Mouse (Mus musculus): ENCODE measurements around the gene Sgip1. TPM values are rescaled to one million over a fixed set of nuclear protein-coding genes. Genes with fewer than 3 reads are reported as not detected.

Gene Sgip1
- polyA plus RNA-seq, 1 experiment from 2014 or later: 3.2 TPM

DNA sequence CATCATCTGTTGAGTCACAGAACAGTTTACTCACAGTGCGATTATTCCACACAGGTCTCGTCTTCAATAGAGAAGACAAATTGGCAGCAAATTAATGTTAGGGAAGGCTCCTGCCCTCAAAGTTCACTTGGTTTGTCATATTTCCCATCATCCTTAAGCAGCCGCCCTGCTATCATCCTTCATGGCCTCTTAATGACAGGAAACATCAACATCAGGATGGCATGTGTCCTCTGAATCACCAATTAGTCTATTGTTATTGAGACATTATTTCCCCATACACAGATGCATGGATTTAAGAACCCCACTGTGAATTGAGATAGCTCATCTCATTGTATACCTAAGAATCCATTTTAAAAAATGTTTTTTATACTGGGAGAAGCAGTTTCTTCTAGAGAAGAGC is 10.1 kb upstream of the Sgip1 start:
- WGBS (ENCODE audit: insufficient replicate concordance): 86% methylated on average over 3 of the region's 3 CpGs

DNA sequence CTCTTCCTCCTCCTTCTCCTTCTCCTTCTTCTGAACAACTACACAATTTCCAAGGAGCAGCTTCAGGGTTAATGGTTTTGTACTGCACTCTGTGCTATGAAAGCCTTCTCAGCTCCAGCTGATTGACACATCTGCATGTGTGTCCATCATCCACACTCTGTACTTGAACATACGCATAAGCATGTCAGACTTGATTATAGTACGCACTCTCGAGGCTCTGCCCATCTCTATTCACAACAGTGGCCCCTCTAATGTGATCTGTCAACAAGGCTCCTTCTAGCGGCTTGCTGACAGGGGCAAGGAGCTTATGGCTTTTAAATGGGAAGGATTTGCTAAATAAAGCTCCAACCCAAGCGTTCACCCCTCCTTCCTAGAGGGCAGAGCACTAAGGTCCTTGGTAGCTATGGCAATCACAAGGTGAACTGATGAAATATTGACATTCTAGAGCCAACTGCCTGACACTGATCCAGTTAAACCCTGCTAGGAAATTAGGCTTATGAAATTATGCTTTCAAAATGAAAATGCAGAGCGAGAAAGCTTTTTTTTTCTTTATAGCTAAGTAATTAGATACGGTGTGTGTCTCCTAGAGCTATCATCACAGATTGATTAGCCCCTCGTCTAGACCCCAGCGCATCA is 7.0 kb upstream of the Sgip1 start:
- Histone ChIP-seq H3K4me3 (ENCODE audit: low read depth, low read length) (no peak overlapping the region), H3K4me1 (ENCODE audit: control insufficient read depth, insufficient read depth, low read length) (no peaks in the 10 kb centered on the region; the same call in 1 of the 2 replicates), H3K4me2 (no peak overlapping the region), H3K9me3 (replicated peaks; ENCODE audit: control insufficient read depth, low read length) (no peaks in the 10 kb centered on the region), H3K9ac (ENCODE audit: low read depth, low read length) (no peak overlapping the region), H3K27ac (ENCODE audit: low read depth, low read length) (no peak overlapping the region), H3K36me3 (ENCODE audit: control insufficient read depth, insufficient read depth, low read length) (no peaks in the 10 kb centered on the region), H3K27me3 (ENCODE audit: control insufficient read depth, insufficient read depth, low read length) (no peaks in the 10 kb centered on the region)
- WGBS (ENCODE audit: insufficient replicate concordance): 54% methylated on average over 9 of the region's 9 CpGs
- no peak for ATAC-seq (replicated peaks; ENCODE audit: insufficient number of reproducible peaks, low FRiP score, low TSS enrichment)

More for the DNA sequence above, 10.1 kb upstream of the Sgip1 start:
- Histone ChIP-seq H3K27me3 (ENCODE audit: control insufficient read depth, insufficient read depth, low read length) (no peaks in the 10 kb centered on the region), H3K4me2 (no peak overlapping the region), H3K4me3 (ENCODE audit: low read depth, low read length) (no peak overlapping the region), H3K9me3 (replicated peaks; ENCODE audit: control insufficient read depth, low read length) (no peaks in the 10 kb centered on the region), H3K27ac (ENCODE audit: low read depth, low read length) (no peak overlapping the region), H3K36me3 (ENCODE audit: control insufficient read depth, insufficient read depth, low read length) (no peaks in the 10 kb centered on the region), H3K4me1 (ENCODE audit: control insufficient read depth, insufficient read depth, low read length) (no peaks in the 10 kb centered on the region; the same call in 1 of the 2 replicates), H3K9ac (ENCODE audit: low read depth, low read length) (no peak overlapping the region)
- no peak for ATAC-seq (replicated peaks; ENCODE audit: insufficient number of reproducible peaks, low FRiP score, low TSS enrichment)

DNA sequence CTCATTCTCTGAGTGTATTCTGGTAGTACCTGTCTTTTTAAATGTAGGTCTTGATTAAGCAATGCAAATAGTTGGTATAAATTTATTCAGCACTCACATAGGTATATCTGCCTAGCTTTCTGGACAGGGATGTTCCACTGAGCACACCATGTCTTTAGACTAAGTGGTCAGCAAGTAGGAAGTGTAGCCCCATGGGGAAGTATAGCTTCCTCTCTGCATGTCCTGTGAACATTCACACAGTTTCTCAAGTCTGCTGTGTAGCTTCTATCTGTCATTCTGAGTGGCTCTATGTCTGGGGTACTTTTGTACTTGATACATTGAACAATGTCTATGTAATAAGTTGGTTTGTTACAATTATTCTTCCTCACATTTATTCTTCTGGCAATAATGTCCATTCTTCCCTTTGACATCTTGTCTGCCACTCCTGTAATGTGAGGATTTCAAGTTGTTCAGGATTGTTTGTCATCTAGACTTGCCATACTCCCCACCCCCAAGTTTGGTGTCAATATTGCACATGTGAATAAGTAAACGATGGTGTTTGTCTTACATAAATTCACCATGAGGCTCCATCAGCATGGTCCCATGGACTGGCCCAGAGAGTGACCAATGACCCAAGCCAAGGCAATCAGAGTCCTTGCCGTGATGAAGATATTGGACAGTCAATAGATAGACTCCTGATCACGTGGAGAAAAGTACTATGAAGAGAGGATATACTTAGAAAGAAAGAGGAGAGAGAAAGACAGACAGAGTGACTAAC is 12.4 kb downstream of the Sgip1 start:
- H3K4me3 ChIP-seq (ENCODE audit: low read depth, low read length): no peak overlapping the region
- H3K4me1 ChIP-seq (ENCODE audit: control insufficient read depth, insufficient read depth, low read length): no peaks in the 10 kb centered on the region
- no peaks in the 10 kb centered on the region for H3K9me3 ChIP-seq (replicated peaks; ENCODE audit: control insufficient read depth, low read length)
- no peak overlapping the region for H3K4me2 ChIP-seq
- H3K9ac ChIP-seq (ENCODE audit: low read depth, low read length): no peak overlapping the region
- 70% methylated on average over 3 of the region's 3 CpGs for WGBS (ENCODE audit: insufficient replicate concordance)
- no peak for ATAC-seq (replicated peaks; ENCODE audit: insufficient number of reproducible peaks, low FRiP score, low TSS enrichment)
- H3K27me3 ChIP-seq (ENCODE audit: control insufficient read depth, insufficient read depth, low read length): no peaks in the 10 kb centered on the region
- H3K36me3 ChIP-seq (ENCODE audit: control insufficient read depth, insufficient read depth, low read length): no peaks in the 10 kb centered on the region
- H3K27ac ChIP-seq (ENCODE audit: low read depth, low read length): no peak overlapping the region

DNA sequence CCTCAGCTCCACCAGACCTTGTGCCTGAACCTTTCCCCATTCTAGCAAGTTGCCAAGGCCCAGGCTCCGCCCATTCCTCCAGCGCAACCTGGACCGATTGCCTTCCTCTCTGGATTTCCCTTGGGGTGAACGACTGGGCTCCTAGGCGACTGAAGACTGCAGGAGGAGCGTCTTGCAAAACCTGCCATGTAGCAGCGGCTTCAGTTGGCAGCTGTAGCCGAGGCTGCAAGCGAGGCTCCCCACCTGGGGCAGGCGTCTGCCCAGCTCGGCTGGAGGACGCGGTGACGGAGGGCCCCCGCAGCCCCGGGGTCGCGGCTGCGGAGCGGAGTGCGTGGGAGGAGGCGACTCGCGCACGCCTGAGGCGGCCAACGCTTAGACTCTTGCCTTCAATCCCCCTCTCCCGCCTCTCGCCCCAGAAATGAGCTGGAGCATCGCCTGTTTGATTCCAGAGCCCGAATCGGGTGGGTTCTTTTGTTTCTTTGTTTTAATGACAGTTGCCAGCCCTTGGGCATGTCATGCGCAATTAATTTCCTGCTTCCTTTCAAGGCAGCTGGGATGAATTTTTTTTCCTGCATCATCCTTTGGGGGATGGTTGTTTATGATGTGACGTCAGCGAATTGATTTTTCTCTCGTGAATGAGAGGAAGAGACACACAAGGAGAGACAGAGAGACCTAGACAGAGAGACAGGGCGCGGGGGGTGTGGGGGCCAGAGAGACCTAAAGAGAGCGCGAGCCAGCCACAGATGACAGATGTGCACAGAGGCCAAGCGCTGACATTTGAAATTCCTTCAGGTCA is 18.2 kb downstream of the Sgip1 start:
- Histone ChIP-seq H3K9me3 (replicated peaks; ENCODE audit: control insufficient read depth, low read length) (no peaks in the 10 kb centered on the region), H3K4me3 (ENCODE audit: low read depth, low read length) (peak overlapping the region; percentile 59), H3K4me2 (peak overlapping the region; percentile 96), H3K4me1 (ENCODE audit: control insufficient read depth, insufficient read depth, low read length) (no peaks in the 10 kb centered on the region), H3K27me3 (ENCODE audit: control insufficient read depth, insufficient read depth, low read length) (peaks cover 3% of the 10 kb centered on the region; the same call in 1 of the 2 replicates), H3K36me3 (ENCODE audit: control insufficient read depth, insufficient read depth, low read length) (no peaks in the 10 kb centered on the region), H3K27ac (ENCODE audit: low read depth, low read length) (no peak overlapping the region), H3K9ac (ENCODE audit: low read depth, low read length) (peak overlapping the region; percentile 70)
- under 1% methylated on average over 41 of the region's 41 CpGs for WGBS (ENCODE audit: insufficient replicate concordance)
- ATAC-seq (replicated peaks; ENCODE audit: insufficient number of reproducible peaks, low FRiP score, low TSS enrichment): no peak; the same call in 1 of the 2 replicates

DNA sequence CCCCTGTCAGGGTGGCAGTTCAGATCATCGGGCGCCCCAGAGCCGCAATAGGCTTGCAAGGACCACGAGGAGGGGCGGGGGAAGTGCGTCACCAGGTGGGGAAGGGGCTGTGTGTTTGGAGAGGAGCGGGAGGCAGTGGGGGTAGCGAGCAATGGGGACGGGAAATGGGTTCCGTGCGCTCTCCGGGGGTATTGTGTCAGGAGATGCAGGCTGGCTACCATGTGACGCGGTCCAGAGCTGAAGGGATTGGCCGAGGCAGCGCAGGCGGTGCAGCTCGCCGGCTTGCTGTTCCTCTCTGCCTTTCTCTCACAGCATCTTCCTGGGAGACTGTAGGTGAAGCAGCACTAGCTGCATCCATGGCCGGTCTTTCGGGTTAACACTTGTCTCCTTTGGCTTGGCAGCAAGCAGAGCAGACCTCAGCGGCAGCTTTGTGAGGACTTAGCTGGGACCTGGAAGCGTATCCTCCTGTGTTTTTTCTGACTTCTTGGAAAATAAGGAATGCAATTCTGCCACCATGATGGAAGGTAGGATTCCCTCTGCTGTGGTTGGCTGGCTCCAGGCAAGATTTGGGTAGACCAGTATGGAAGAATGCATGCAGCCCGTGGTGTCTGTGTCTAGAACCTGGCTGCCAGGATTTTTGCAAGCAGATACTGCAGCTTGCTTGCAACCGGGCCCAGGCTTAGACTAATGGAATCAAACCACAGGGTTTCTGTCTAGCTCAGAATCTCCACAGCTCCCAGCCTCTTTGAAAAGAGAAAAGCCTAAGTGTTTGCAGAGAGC is 19.1 kb downstream of the Sgip1 start:
- Histone ChIP-seq H3K4me1 (ENCODE audit: control insufficient read depth, insufficient read depth, low read length) (no peaks in the 10 kb centered on the region), H3K27ac (ENCODE audit: low read depth, low read length) (no peak overlapping the region; the same call in 1 of the 2 replicates), H3K9ac (ENCODE audit: low read depth, low read length) (peak overlapping the region; percentile 70), H3K4me2 (peak overlapping the region; percentile 96), H3K36me3 (ENCODE audit: control insufficient read depth, insufficient read depth, low read length) (no peaks in the 10 kb centered on the region), H3K9me3 (replicated peaks; ENCODE audit: control insufficient read depth, low read length) (no peaks in the 10 kb centered on the region), H3K27me3 (ENCODE audit: control insufficient read depth, insufficient read depth, low read length) (peaks cover 3% of the 10 kb centered on the region; the same call in 1 of the 2 replicates), H3K4me3 (ENCODE audit: low read depth, low read length) (peak overlapping the region; percentile 59)
- WGBS (ENCODE audit: insufficient replicate concordance): 2% methylated on average over 25 of the region's 25 CpGs
- peak; percentile 84 for ATAC-seq (replicated peaks; ENCODE audit: insufficient number of reproducible peaks, low FRiP score, low TSS enrichment)

DNA sequence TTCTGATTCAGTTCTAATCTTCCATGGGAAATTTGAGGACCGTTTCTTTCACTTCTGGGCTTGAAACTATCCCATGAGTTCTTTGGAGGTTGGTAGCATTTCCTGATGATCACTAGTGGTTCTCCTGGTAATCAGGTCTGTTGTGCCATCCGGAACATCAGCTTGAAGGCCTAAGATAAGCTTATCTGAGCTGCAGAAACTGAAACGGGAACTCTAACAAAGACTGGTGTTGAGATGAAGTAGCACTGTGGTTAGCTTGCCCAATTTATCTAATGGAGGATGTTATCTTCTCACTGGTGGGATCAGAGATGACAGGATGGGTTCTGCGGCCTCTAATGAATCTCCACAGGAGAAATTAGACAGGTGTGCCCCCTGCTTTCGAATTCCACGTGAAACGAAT is 21.0 kb downstream of the Sgip1 start:
- 49% methylated on average over 7 of the region's 7 CpGs for WGBS (ENCODE audit: insufficient replicate concordance)

DNA sequence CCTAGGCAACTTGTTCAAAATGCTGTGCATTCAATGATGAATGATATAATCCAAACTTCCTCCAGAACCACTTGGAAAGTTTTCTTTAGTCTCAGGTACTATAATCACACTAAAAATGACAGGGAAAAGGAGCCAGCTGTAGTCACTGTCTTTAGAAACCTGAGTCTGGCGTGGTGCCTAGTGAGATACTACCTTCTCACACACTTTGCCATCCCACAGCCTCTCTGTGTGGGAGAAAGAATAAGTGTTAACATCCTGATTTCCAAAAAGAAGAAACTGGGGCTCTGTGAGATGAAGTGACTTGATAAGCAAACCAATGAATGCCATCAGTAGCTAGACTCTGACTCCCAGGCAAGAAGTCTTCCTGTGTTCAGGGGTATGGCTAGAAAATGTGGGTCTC is 28.0 kb downstream of the Sgip1 start:
- 65% methylated on average over 1 of the region's 1 CpGs for WGBS (ENCODE audit: insufficient replicate concordance)
- Histone ChIP-seq H3K4me3 (ENCODE audit: low read depth, low read length) (no peak overlapping the region), H3K9me3 (replicated peaks; ENCODE audit: control insufficient read depth, low read length) (no peaks in the 10 kb centered on the region), H3K36me3 (ENCODE audit: control insufficient read depth, insufficient read depth, low read length) (no peaks in the 10 kb centered on the region), H3K4me2 (no peak overlapping the region), H3K4me1 (ENCODE audit: control insufficient read depth, insufficient read depth, low read length) (no peaks in the 10 kb centered on the region), H3K27ac (ENCODE audit: low read depth, low read length) (no peak overlapping the region), H3K9ac (ENCODE audit: low read depth, low read length) (no peak overlapping the region), H3K27me3 (ENCODE audit: control insufficient read depth, insufficient read depth, low read length) (no peaks in the 10 kb centered on the region)
- no peak for ATAC-seq (replicated peaks; ENCODE audit: insufficient number of reproducible peaks, low FRiP score, low TSS enrichment)

More for the DNA sequence above, 21.0 kb downstream of the Sgip1 start:
- Histone ChIP-seq H3K27ac (ENCODE audit: low read depth, low read length) (no peak overlapping the region), H3K4me2 (no peak overlapping the region), H3K9me3 (replicated peaks; ENCODE audit: control insufficient read depth, low read length) (no peaks in the 10 kb centered on the region), H3K4me3 (ENCODE audit: low read depth, low read length) (no peak overlapping the region), H3K4me1 (ENCODE audit: control insufficient read depth, insufficient read depth, low read length) (no peaks in the 10 kb centered on the region), H3K36me3 (ENCODE audit: control insufficient read depth, insufficient read depth, low read length) (no peaks in the 10 kb centered on the region), H3K9ac (ENCODE audit: low read depth, low read length) (no peak overlapping the region), H3K27me3 (ENCODE audit: control insufficient read depth, insufficient read depth, low read length) (peaks cover 3% of the 10 kb centered on the region; the same call in 1 of the 2 replicates)
- no peak for ATAC-seq (replicated peaks; ENCODE audit: insufficient number of reproducible peaks, low FRiP score, low TSS enrichment)

DNA sequence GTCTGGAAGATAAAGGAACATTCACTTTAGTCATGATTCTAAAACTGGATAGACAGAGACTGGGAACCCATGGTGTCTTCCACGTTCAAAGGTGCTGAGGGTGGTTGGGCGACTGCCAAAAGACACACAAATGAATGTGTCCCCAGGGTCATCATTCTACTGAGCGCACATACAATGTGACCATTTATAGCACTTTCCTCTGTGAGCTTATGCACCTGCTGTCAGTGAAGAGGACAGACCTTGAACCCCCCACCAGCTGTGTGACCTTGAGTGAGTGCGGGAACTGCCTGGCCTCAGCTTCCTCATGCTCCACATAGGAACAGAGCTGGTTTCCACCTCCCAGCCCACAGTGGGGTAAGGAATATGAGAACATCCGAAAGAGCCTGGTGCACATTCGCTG is 28.8 kb downstream of the Sgip1 start:
- 80% methylated on average over 6 of the region's 6 CpGs for WGBS (ENCODE audit: insufficient replicate concordance)
- no peaks in the 10 kb centered on the region for H3K4me1 ChIP-seq (ENCODE audit: control insufficient read depth, insufficient read depth, low read length)

More for the DNA sequence above, 28.8 kb downstream of the Sgip1 start:
- ATAC-seq (replicated peaks; ENCODE audit: insufficient number of reproducible peaks, low FRiP score, low TSS enrichment): no peak
- no peak overlapping the region for H3K4me3 ChIP-seq (ENCODE audit: low read depth, low read length)
- no peaks in the 10 kb centered on the region for H3K9me3 ChIP-seq (replicated peaks; ENCODE audit: control insufficient read depth, low read length)
- no peak overlapping the region for H3K9ac ChIP-seq (ENCODE audit: low read depth, low read length)
- no peaks in the 10 kb centered on the region for H3K36me3 ChIP-seq (ENCODE audit: control insufficient read depth, insufficient read depth, low read length)
- H3K27ac ChIP-seq (ENCODE audit: low read depth, low read length): no peak overlapping the region
- no peaks in the 10 kb centered on the region for H3K27me3 ChIP-seq (ENCODE audit: control insufficient read depth, insufficient read depth, low read length)
- H3K4me2 ChIP-seq: no peak overlapping the region

Data from heart, embryonic 11.5 days (tissue).